Mouse (Mus musculus): ENCODE data around the gene E4f1. TPM values are rescaled to one million over a fixed set of nuclear protein-coding genes. Genes with fewer than 3 reads are reported as not detected.

Gene E4f1
- polyA plus RNA-seq, 1 experiment from 2014 or later = 39.7 TPM

DNA sequence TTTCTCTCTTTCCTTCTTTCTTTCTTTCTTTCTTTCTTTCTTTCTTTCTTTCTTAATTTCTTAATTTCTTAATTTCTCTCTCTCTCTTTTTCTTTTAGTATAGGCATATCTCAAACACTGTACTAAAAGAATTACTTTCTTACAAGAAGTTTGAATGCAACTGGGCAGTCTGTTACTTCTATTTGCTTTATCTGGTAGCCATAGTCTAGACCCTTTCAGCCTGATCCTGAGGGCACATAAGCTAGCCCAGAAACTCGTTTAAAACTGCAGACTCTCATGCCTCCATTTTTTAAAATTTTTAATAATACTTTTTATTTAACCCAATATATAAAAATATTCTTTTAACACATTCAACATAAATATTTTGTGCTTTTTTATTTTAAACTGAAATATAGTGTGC is 9.3 kb upstream of the E4f1 start:
- peak overlapping the region; percentile 71 for H3K4me3 ChIP-seq
- WGBS = 25% methylated on average over 1 of the region's 1 CpGs
- peaks cover 31% of the 10 kb centered on the region for H3K36me3 ChIP-seq
- no peak for ATAC-seq (ENCODE audit: low read depth)
- H3K4me2 ChIP-seq = peak overlapping the region; percentile 64
- H3K9ac ChIP-seq = no peak overlapping the region
- H3K27me3 ChIP-seq = no peaks in the 10 kb centered on the region
- H3K27ac ChIP-seq (replicated peaks) = no peak overlapping the region
- H3K9me3 ChIP-seq = no peaks in the 10 kb centered on the region
- H3K4me1 ChIP-seq (replicated peaks) = peaks cover 29% of the 10 kb centered on the region

GRCm38 (mm10) chr17:24478663-24479380 is 8.7 kb upstream of the E4f1 start, which contains the start of gene Mlst8:
Gene Mlst8 (minus strand): TSS chr17:24479078.
- WGBS = under 1% methylated on average over 48 of the region's 48 CpGs
- peak within 1 kb of the TSS; percentile 83 for H3K9ac ChIP-seq
- H3K27me3 ChIP-seq = no peaks in the 10 kb centered on the region
- peaks cover 35% of the 10 kb centered on the region for H3K4me1 ChIP-seq (replicated peaks)
- peak within 1 kb of the TSS; percentile 71 for H3K4me3 ChIP-seq
- peaks cover 37% of the 10 kb centered on the region for H3K36me3 ChIP-seq
- H3K27ac ChIP-seq (replicated peaks) = peak within 1 kb of the TSS; percentile 98
- H3K9me3 ChIP-seq = no peaks in the 10 kb centered on the region
- peak; percentile 90 for ATAC-seq (ENCODE audit: low read depth)
- peak within 1 kb of the TSS; percentile 64 for H3K4me2 ChIP-seq

DNA sequence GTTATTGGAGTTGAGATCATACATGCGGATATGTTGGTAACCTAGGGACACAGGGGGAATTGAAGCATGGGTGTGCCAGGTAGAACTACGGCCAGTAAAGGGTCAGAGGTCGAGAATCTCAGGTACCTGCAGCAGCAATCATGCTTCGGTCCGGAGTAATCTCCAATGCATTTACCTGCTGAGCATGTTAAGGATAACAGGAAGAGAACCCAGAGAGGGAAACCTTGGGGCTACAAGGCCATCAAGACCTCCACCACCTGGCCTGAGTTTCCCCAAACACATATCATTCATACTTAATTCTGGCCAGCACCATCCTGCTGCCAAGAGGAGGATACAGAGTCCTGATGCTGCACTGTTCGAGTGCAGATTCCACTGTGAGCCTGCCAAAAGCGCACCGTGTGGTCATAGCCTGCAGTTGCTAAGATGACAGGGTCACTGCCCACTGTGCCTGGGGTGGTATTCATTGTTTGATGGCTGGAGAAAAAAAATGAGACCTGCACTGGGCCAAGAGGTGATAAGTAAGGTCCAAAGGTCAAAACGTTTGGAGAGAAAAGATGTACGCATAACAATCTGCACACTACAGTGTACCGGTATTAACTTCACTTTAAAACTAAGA is 8.0 kb upstream of the E4f1 start:
- peak overlapping the region; percentile 98; the same call in 1 of the 2 replicates for H3K27ac ChIP-seq (replicated peaks)
- H3K4me3 ChIP-seq = peak overlapping the region; percentile 71
- H3K9ac ChIP-seq = peak overlapping the region; percentile 83
- peak; percentile 23; the same call in 1 of the 2 replicates for ATAC-seq (ENCODE audit: low read depth)
- no peaks in the 10 kb centered on the region for H3K27me3 ChIP-seq
- WGBS = 55% methylated on average over 11 of the region's 11 CpGs
- peak overlapping the region; percentile 64 for H3K4me2 ChIP-seq
- H3K9me3 ChIP-seq = no peaks in the 10 kb centered on the region
- peaks cover 42% of the 10 kb centered on the region for H3K4me1 ChIP-seq (replicated peaks)
- peaks cover 43% of the 10 kb centered on the region for H3K36me3 ChIP-seq

DNA sequence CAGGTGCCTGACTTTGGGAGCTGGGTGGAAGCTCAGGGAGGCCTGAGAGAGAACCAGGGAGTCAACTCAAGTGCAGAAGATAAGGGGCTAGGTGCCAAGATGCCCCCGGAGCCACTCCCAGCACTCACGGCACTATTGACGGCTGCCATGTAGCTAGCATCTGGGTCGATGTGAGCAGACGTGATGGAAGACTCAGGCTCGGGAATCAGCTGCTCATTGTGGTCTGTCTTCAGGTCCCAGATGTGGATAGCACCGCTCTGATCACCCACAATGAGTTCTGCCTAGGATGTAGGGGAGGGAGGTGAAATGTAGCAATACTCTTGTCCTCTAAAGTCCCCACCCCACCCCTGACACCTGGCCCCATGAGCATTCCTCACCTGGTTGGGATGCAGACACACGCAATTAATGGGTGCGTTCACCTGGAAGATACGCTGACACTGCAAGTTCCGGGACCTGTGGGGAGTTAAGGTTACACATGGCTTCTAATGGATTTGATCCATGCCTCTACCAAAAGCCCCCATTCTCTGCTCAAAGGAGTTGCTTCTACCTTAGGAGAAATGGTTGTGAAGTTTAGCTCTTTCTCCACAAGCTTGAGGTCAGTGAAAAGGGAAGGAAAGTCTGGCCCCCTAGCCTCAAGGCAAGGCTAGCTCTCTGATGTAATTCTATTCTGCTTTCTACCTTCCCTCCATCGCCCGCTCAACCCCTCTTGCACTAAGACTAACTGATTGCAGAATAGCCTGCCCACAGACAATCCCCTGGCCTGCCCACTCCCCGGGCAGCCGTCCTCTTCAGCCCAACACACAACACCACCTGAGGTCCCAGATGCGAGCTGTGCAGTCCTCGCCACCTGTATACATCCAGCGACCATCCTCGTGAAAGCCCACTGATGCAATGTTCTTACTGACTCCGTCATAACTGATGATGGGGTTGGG is 7.2 kb upstream of the E4f1 start:
- H3K4me3 ChIP-seq = peak overlapping the region; percentile 71
- no peaks in the 10 kb centered on the region for H3K9me3 ChIP-seq
- no peak for ATAC-seq (ENCODE audit: low read depth)
- H3K27me3 ChIP-seq = no peaks in the 10 kb centered on the region
- no peak overlapping the region for H3K27ac ChIP-seq (replicated peaks)
- peak overlapping the region; percentile 64; the same call in 1 of the 2 replicates for H3K4me2 ChIP-seq
- peaks cover 47% of the 10 kb centered on the region for H3K36me3 ChIP-seq
- peaks cover 50% of the 10 kb centered on the region for H3K4me1 ChIP-seq (replicated peaks)
- H3K9ac ChIP-seq = peak overlapping the region; percentile 83
- WGBS = 94% methylated on average over 20 of the region's 20 CpGs

DNA sequence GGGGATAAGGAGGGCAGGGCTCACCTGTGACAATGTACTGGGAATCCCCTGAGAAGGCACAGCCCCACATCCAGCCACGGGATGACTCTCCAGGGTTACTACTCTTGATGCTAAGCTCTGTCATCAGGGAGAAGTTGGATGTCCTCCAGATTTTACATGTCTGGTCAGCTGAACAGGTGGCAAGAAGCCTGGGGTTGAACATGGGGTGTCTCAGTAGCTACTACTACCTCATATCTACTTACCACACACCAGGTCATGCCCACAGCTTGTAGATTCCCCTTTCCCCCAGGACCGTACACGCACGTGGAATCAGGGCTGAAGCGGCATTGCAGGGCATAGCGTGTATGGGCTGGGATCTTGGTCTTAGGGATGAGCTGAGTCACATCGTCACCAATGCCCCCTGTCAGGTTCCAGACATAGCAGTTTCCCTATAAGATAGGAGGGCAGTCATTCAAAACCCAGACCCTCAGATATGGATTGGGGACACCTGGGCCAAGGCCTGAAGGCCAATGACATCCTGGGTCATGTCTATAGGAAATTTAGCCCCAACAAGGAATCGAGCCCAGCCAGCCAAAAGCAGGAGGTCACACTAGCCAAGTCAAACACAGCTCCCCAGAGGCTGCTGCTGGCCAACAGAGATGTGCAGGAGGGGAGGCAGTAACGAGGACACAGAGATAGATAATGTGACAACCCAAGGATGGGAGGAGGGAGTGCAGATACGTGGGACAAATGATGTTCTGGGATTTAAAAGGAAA is 6.1 kb upstream of the E4f1 start:
- Histone ChIP-seq H3K4me1 (replicated peaks) (peaks cover 61% of the 10 kb centered on the region), H3K36me3 (peaks cover 47% of the 10 kb centered on the region), H3K27ac (replicated peaks) (no peak overlapping the region), H3K9me3 (no peaks in the 10 kb centered on the region), H3K9ac (no peak overlapping the region), H3K4me3 (no peak overlapping the region), H3K4me2 (no peak overlapping the region), H3K27me3 (no peaks in the 10 kb centered on the region)
- no peak for ATAC-seq (ENCODE audit: low read depth)
- 94% methylated on average over 10 of the region's 10 CpGs for WGBS

- Histone ChIP-seq H3K4me2 (no peak overlapping the region), H3K9me3 (no peaks in the 10 kb centered on the region), H3K36me3 (peaks cover 47% of the 10 kb centered on the region), H3K9ac (no peak overlapping the region), H3K27ac (replicated peaks) (no peak overlapping the region), H3K4me1 (replicated peaks) (peaks cover 67% of the 10 kb centered on the region), H3K4me3 (no peak overlapping the region), H3K27me3 (no peaks in the 10 kb centered on the region)
- WGBS = 96% methylated on average over 6 of the region's 6 CpGs
- ATAC-seq (ENCODE audit: low read depth) = no peak
Observed at GRCm38 (mm10) chr17:24475586-24475985, 5.5 kb upstream of the E4f1 start.

DNA sequence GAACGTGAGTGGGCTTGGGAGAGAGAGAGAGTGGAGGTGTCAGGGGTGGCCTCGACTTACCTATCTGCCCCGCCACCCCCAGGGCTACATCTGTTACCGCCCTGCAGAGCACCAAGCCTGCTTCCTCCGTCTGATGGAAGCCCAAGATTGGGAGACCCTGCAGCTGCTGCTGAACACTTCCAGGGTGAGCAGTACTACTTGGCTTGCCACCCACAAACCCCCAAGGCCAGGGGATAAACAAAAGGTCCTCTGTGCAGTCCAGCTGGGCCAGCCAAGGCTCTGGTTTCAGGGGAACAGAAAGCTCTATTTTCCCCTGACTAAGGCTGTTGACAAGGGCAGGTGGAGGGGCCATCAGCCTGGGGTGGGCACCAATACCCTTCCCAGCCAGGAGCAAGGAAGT is 4.4 kb upstream of the E4f1 start:
- H3K27ac ChIP-seq (replicated peaks) = 0 out of 2 replicates have a peak overlapping the region, but pooled peaks have one; percentile 28
- no peak for ATAC-seq (ENCODE audit: low read depth)
- WGBS = 76% methylated on average over 5 of the region's 5 CpGs
- no peak overlapping the region for H3K4me2 ChIP-seq
- peaks cover 47% of the 10 kb centered on the region for H3K36me3 ChIP-seq
- H3K9ac ChIP-seq = no peak overlapping the region
- no peaks in the 10 kb centered on the region for H3K9me3 ChIP-seq
- H3K4me3 ChIP-seq = no peak overlapping the region
- no peaks in the 10 kb centered on the region for H3K27me3 ChIP-seq
- H3K4me1 ChIP-seq (replicated peaks) = peaks cover 60% of the 10 kb centered on the region

- ATAC-seq (ENCODE audit: low read depth) = no peak
- H3K36me3 ChIP-seq = peaks cover 47% of the 10 kb centered on the region
- H3K4me3 ChIP-seq = no peak within 1 kb of the TSS
- no peaks in the 10 kb centered on the region for H3K27me3 ChIP-seq
- 80% methylated on average over 6 of the region's 6 CpGs for WGBS
- 0 out of 2 replicates have a peak within 1 kb of the TSS, but pooled peaks have one; percentile 28 for H3K27ac ChIP-seq (replicated peaks)
- H3K9ac ChIP-seq = peak within 1 kb of the TSS; percentile 90
- H3K4me1 ChIP-seq (replicated peaks) = peaks cover 62% of the 10 kb centered on the region
- H3K9me3 ChIP-seq = no peaks in the 10 kb centered on the region
- peak within 1 kb of the TSS; percentile 100 for H3K4me2 ChIP-seq
Observed at GRCm38 (mm10) chr17:24473612-24474275, 3.6 kb upstream of the E4f1 start, which contains the start of gene Bricd5. Gene Bricd5 (plus strand): TSS chr17:24473884.

- Histone ChIP-seq H3K9me3 (no peaks in the 10 kb centered on the region), H3K36me3 (peaks cover 47% of the 10 kb centered on the region), H3K4me3 (peak overlapping the region; percentile 91), H3K4me1 (replicated peaks) (peaks cover 53% of the 10 kb centered on the region), H3K4me2 (peak overlapping the region; percentile 100), H3K9ac (peak overlapping the region; percentile 90), H3K27ac (replicated peaks) (no peak overlapping the region), H3K27me3 (no peaks in the 10 kb centered on the region)
- no peak for ATAC-seq (ENCODE audit: low read depth)
- WGBS = 73% methylated on average over 4 of the region's 4 CpGs
Observed at GRCm38 (mm10) chr17:24472512-24472911, 2.4 kb upstream of the E4f1 start.

- peaks cover 49% of the 10 kb centered on the region for H3K4me1 ChIP-seq (replicated peaks)
- H3K4me2 ChIP-seq = peak overlapping the region; percentile 100
- 1% methylated on average over 66 of the region's 68 CpGs for WGBS
Observed at GRCm38 (mm10) chr17:24470701-24471527, 801 bp upstream of the E4f1 start.

More at GRCm38 (mm10) chr17:24470701-24471527, 801 bp upstream of the E4f1 start:
- Histone ChIP-seq H3K36me3 (peaks cover 31% of the 10 kb centered on the region), H3K4me3 (peak overlapping the region; percentile 91), H3K9ac (peak overlapping the region; percentile 90), H3K9me3 (no peaks in the 10 kb centered on the region), H3K27ac (replicated peaks) (peak overlapping the region; percentile 91), H3K27me3 (no peaks in the 10 kb centered on the region)
- ATAC-seq (ENCODE audit: low read depth) = peak; percentile 44
